Mouse (Mus musculus) MEL (cell line): Measurements from ENCODE around the gene Etnk2. TPM values are rescaled to one million over a fixed set of nuclear protein-coding genes. Genes with fewer than 3 reads are reported as not detected.

Source experiments
- DNase-seq: peaks from one replicate; pipeline ENCODE4 v3.0.0; 2011; ENCODE audit warnings: low read depth, low spot score
- H3K27ac ChIP-seq: 2 replicates; pipeline ENCODE4 v1.5.1; 2012; ENCODE audit warnings: low read depth, mild to moderate bottlenecking, control low read depth, low read length, moderate library complexity; ENCODE audit not compliant: control insufficient read depth
- H3K27me3 ChIP-seq, 2 experiments: fragments of 150-350 bp in 1 of 2; sonication (generic) in 1 of 2; 2 replicates each; pipeline ENCODE4 v1.6.1; 2012; ENCODE audit warnings: low read length in 2 of 2, mild to moderate bottlenecking in 2 of 2, improper control_type of control experiment in 1 of 2, moderate library complexity in 1 of 2; ENCODE audit not compliant: insufficient read depth in 2 of 2, control insufficient read depth in 1 of 2
- H3K36me3 ChIP-seq, 2 experiments: 2 replicates each; pipeline ENCODE4 v1.6.1; 2012 to 2014; ENCODE audit warnings: low read length in 2 of 2, improper control_type of control experiment in 1 of 2, inconsistent platforms in 1 of 2, mild to moderate bottlenecking in 1 of 2; ENCODE audit not compliant: insufficient read depth in 2 of 2, control insufficient read depth in 1 of 2
- H3K4me1 ChIP-seq, 2 experiments: fragments of 150-350 bp in 1 of 2; sonication (generic) in 1 of 2; 2 replicates each; pipeline ENCODE4 v1.6.1; 2012; ENCODE audit warnings: low read length in 2 of 2, improper control_type of control experiment in 1 of 2, mild to moderate bottlenecking in 1 of 2; ENCODE audit not compliant: insufficient read depth in 2 of 2, control insufficient read depth in 1 of 2
- H3K4me3 ChIP-seq, 2 experiments: fragments of 150-350 bp in 1 of 2; sonication (generic) in 1 of 2; 2 replicates each; pipeline ENCODE4 v1.5.1; 2012; ENCODE audit warnings: low read depth in 2 of 2, low read length in 2 of 2, mild to moderate bottlenecking in 2 of 2, moderate library complexity in 2 of 2, control low read depth in 1 of 2, improper control_type of control experiment in 1 of 2; ENCODE audit not compliant: control insufficient read depth in 1 of 2, insufficient read depth in 1 of 2
- H3K79me2 ChIP-seq: 2 replicates; pipeline ENCODE4 v1.6.1; 2012; ENCODE audit warnings: mild to moderate bottlenecking, low read length, moderate library complexity; ENCODE audit not compliant: control insufficient read depth, poor library complexity, insufficient read depth
- H3K9ac ChIP-seq: 2 replicates; pipeline ENCODE4 v1.6.1; 2012; ENCODE audit warnings: low read depth, mild to moderate bottlenecking, control low read depth, low read length, moderate library complexity; ENCODE audit not compliant: control insufficient read depth, poor library complexity, severe bottlenecking
- H3K9me3 ChIP-seq: fragments of 150-350 bp; sonication (generic); replicated peaks from 2 replicates; pipeline ENCODE4 v1.6.1; 2012; ENCODE audit warnings: mild to moderate bottlenecking, low read length, improper control_type of control experiment, moderate library complexity; ENCODE audit not compliant: insufficient read depth
- BHLHE40 ChIP-seq: IDR thresholded peaks from 2 replicates; pipeline ENCODE4 v1.6.1; 2012; ENCODE audit warnings: low read depth, mild to moderate bottlenecking, inconsistent platforms, low read length, improper control_type of control experiment, borderline replicate concordance
- CHD1 ChIP-seq: IDR thresholded peaks from 2 replicates; pipeline ENCODE4 v1.6.1; 2012; ENCODE audit warnings: low read depth, mild to moderate bottlenecking, inconsistent platforms, low read length, improper control_type of control experiment
- CHD2 ChIP-seq: IDR thresholded peaks from 2 replicates; pipeline ENCODE4 v1.6.1; 2011; ENCODE audit warnings: low read length, improper control_type of control experiment
- E2F4 ChIP-seq: IDR thresholded peaks from 2 replicates; pipeline ENCODE4 v1.6.1; 2011; ENCODE audit warnings: low read depth, low read length, improper control_type of control experiment, borderline replicate concordance
- ELF1 ChIP-seq: IDR thresholded peaks from 2 replicates; pipeline ENCODE4 v1.6.1; 2014; ENCODE audit warnings: low read depth, mild to moderate bottlenecking, inconsistent platforms, low read length, improper control_type of control experiment, moderate library complexity
- EP300 ChIP-seq, 2 experiments: IDR thresholded peaks; 2 replicates each; pipeline ENCODE4 v1.6.1; 2011; ENCODE audit warnings: improper control_type of control experiment in 2 of 2, low read length in 2 of 2, low read depth in 1 of 2, mild to moderate bottlenecking in 1 of 2
- GATA1 ChIP-seq: IDR thresholded peaks from 2 replicates; pipeline ENCODE4 v1.6.1; 2011; ENCODE audit warnings: low read depth, low read length, improper control_type of control experiment
- JUND ChIP-seq: IDR thresholded peaks from 2 replicates; pipeline ENCODE4 v1.6.1; 2011; ENCODE audit warnings: low read depth, mild to moderate bottlenecking, improper control_type of control experiment, low read length
- KAT2A ChIP-seq: conservative IDR thresholded peaks from 2 replicates; pipeline ENCODE4 v1.6.1; 2012; ENCODE audit warnings: low read depth, low read length, improper control_type of control experiment, inconsistent platforms
- MAX ChIP-seq: IDR thresholded peaks from 2 replicates; pipeline ENCODE4 v1.6.1; 2011; ENCODE audit warnings: low read length, improper control_type of control experiment
- MXI1 ChIP-seq: IDR thresholded peaks from 2 replicates; pipeline ENCODE4 v1.6.1; 2011; ENCODE audit warnings: mild to moderate bottlenecking, low read depth, low read length, improper control_type of control experiment
- MYB ChIP-seq: IDR thresholded peaks from 2 replicates; pipeline ENCODE4 v1.6.1; 2011; ENCODE audit warnings: mild to moderate bottlenecking, low read depth, low read length, improper control_type of control experiment
- NRF1 ChIP-seq: IDR thresholded peaks from 2 replicates; pipeline ENCODE4 v1.6.1; 2014; ENCODE audit warnings: low read depth, mild to moderate bottlenecking, inconsistent platforms, low read length, improper control_type of control experiment, moderate library complexity; ENCODE audit not compliant: poor library complexity, insufficient read depth, severe bottlenecking
- POLR2AphosphoS5 ChIP-seq: IDR thresholded peaks from 2 replicates; pipeline ENCODE4 v1.6.1; 2012; ENCODE audit warnings: low read depth, borderline replicate concordance, mild to moderate bottlenecking, inconsistent platforms, low read length, moderate library complexity, mixed read lengths
- SIN3A ChIP-seq: IDR thresholded peaks from 2 replicates; pipeline ENCODE4 v1.6.1; 2012; ENCODE audit warnings: low read length, improper control_type of control experiment, inconsistent platforms
- TBP ChIP-seq: IDR thresholded peaks from 2 replicates; pipeline ENCODE4 v1.8.0; 2011; ENCODE audit warnings: low read depth, low read length, improper control_type of control experiment
- TCF12 ChIP-seq: IDR thresholded peaks from 2 replicates; pipeline ENCODE4 v1.6.1; 2014; ENCODE audit warnings: low read depth, mild to moderate bottlenecking, inconsistent platforms, low read length, improper control_type of control experiment, moderate library complexity
- ZC3H11A ChIP-seq: IDR thresholded peaks from 2 replicates; pipeline ENCODE4 v1.6.1; 2012; ENCODE audit warnings: low read depth, mild to moderate bottlenecking, inconsistent platforms, low read length, improper control_type of control experiment
- polyA plus RNA-seq, 2 experiments: library from polyadenylated mRNA; stranded (reverse) in 1 of 2; unstranded in 1 of 2; fragments of >175 nt in 1 of 2; fragments of >200 nt in 1 of 2; gene quantifications; 2 replicates each; pipeline versions ENCODE4 v1.2.1 to v1.2.4; 2012; ENCODE audit warnings: low replicate concordance in 2 of 2, low read depth in 1 of 2; ENCODE audit not compliant: insufficient read length in 2 of 2, insufficient read depth in 1 of 2, missing spikeins in 1 of 2
- total RNA-seq: library from RNA; depleted of rRNA; stranded (reverse); fragments of 300-350 nt; gene quantifications from 2 replicates; pipeline ENCODE4 v1.2.3, GENCODE M21; 2012

Gene Etnk2
- total and polyA plus RNA-seq, 3 experiments = 0.06 to 0.08 TPM; not detected in 1

DNA sequence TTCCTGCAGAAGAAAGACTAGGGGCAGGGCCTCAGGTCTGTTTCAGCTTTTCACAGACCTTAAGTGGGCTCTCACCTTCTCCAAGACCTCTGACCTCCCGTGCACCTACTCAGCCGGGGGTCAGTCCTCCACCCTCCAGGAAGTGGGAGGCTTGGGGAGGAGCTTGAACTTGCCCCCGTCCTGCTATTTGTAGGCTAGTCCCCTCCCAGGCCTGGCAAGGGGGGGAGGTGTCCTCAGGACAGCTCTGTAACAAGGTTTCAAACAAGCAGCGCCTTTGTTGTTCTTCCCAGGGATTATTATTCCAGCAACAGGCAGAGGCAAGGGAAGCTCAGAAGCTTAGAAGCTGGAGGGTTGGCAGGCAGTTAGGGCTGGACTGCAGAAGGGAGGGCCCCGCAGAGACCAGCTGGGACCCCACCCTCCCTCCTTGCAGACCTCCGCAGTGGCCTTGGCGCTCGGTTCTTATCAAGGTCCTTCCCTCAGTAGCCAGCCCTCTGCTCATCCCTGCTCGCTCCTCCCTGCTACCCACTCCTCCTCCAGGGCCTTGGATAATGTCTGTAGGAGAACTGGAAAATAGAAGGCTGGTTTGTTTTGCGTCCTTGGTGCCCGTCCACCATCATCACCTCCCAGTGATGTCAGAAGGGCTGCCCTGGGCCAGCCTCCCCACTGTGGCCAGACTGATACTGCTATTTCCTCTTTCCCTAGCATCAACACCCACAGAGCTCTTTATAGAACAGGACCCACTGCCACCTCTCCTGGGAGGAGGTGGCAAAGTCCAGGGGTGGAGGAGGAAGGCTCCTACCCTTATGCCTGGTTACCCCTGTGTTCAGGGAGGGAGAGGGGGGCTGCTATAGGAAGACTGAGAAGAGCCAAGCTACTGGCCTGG lies 4.5 kb downstream of the Etnk2 start:
- H3K27ac ChIP-seq = no peak overlapping the region
- no peaks in the 10 kb centered on the region for H3K9me3 ChIP-seq
- no peaks in the 10 kb centered on the region for H3K79me2 ChIP-seq
- peaks cover 0 to 6% of the 10 kb centered on the region in 2 experiments; a peak in 2 of 4 replicates for H3K36me3 ChIP-seq
- H3K27me3 ChIP-seq = peaks cover 1 to 6% of the 10 kb centered on the region in 2 experiments
- TF ChIP-seq ELF1 (0 out of 2 replicates have a peak, but pooled peaks have one; percentile 9), POLR2AphosphoS5 (no peak), JUND (no peak), KAT2A (no peak), E2F4 (no peak)
- no peak overlapping the region for H3K4me3 ChIP-seq
- DNase-seq = no peak
- peaks cover 0 to 16% of the 10 kb centered on the region in 2 experiments; a peak in 2 of 4 replicates for H3K4me1 ChIP-seq
- H3K9ac ChIP-seq = no peak overlapping the region

DNA sequence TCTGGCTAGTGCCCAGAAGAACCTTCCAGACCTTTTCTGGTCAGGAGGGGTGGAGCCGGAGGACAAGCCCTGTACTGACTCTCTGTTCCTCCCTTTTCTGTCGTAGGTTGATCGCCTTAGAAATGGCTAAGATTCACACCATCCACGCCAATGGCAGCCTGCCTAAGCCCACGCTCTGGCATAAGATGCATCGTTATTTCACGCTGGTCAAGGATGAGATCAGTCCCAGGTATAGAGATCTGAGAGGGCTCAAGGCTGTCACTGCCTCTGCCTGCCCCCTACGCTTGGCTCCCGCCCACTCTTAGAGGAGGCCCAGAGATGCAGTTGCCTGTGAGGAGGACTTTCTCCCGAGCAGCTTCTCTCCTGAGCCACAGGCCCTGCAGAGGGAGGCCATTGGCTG lies 5.3 kb downstream of the Etnk2 start:
- Histone ChIP-seq H3K9me3 (no peaks in the 10 kb centered on the region), H3K36me3 (peaks cover 0 to 6% of the 10 kb centered on the region in 2 experiments; a peak in 2 of 4 replicates), H3K4me1 (peaks cover 0 to 16% of the 10 kb centered on the region in 2 experiments; a peak in 2 of 4 replicates), H3K4me3 (no peak overlapping the region), H3K79me2 (no peaks in the 10 kb centered on the region), H3K27me3 (peaks cover 1 to 9% of the 10 kb centered on the region in 2 experiments), H3K9ac (no peak overlapping the region), H3K27ac (no peak overlapping the region)
- TF ChIP-seq BHLHE40 (no peak), ELF1 (no peak), ZC3H11A (no peak)
- DNase-seq = no peak

DNA sequence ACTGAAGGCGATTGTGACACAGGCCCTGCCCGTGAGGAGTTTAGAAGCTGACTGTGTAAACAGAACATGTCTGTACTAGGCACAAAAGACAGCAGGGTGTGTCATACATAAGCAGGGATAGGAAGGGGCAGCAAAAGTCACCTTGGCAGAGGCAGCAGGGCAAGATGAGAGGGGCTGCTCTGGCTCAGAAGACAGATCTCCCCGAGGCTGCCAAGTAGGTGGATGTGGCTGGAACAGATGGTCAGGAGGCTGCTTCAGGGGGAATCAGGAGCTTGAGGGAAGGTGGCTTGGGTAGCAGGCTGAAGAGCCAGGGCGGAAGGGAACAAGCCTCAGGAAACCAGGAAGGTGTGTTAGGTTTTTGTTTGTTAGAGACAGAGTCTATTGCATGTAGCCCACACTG lies 7.0 kb downstream of the Etnk2 start:
- no peaks in the 10 kb centered on the region for H3K36me3 ChIP-seq
- H3K9me3 ChIP-seq = no peaks in the 10 kb centered on the region
- no peak for DNase-seq
- H3K27me3 ChIP-seq = peaks cover 3 to 9% of the 10 kb centered on the region in 2 experiments
- H3K27ac ChIP-seq = no peak overlapping the region
- TF ChIP-seq MAX (no peak), KAT2A (no peak), CHD1 (no peak), TCF12 (no peak), SIN3A (no peak), MYB (no peak), TBP (no peak), CHD2 (no peak), EP300 (IDR thresholded peaks at IDR 0.05; ENCODE audit: low read depth in 1 of 2, low read length in 2 of 2) (no peak), GATA1 (no peak), NRF1 (no peak), MXI1 (no peak)
- peaks cover 0 to 3% of the 10 kb centered on the region in 2 experiments; a peak in 2 of 4 replicates for H3K4me1 ChIP-seq
- H3K79me2 ChIP-seq = no peaks in the 10 kb centered on the region
- H3K4me3 ChIP-seq = no peak overlapping the region
- no peak overlapping the region for H3K9ac ChIP-seq
